In genomic region chr14:60086808-60087725, GRCm38 (mm10) we compare ENCODE assay signal across 8 mouse cellular contexts.
DNase-seq lines count a peak whose midpoint lies in the region; ATAC-seq and TF ChIP-seq lines count a peak whose summit lies in the region.

No protein-coding gene starts in this region.

- H3K4me2 ChIP-seq in kidney, embryonic 14.5 days (replicated peaks; ENCODE audit: low read depth, low read length), result peak overlapping the region; percentile 68
- H3K4me2 ChIP-seq in forebrain, postnatal 0 days (ENCODE audit: low read depth), result peak overlapping the region; percentile 69

- no peaks in the 10 kb centered on the region for H3K36me3 ChIP-seq in kidney, embryonic 14.5 days (ENCODE audit: control insufficient read depth, insufficient read depth, low read length)
- no peaks in the 10 kb centered on the region for H3K36me3 ChIP-seq in forebrain, postnatal 0 days (ENCODE audit: insufficient read depth)

- WGBS in kidney, embryonic 14.5 days, result 12% methylated on average over 27 of the region's 33 CpGs
- 3% methylated on average over 28 of the region's 33 CpGs for WGBS in cerebellum, adult 2 months
- WGBS in forebrain, postnatal 0 days, result 12% methylated on average over 30 of the region's 33 CpGs

- no peak for DNase-seq in kidney, adult 18-20 months
- peak; percentile 84 to 87 for DNase-seq in cerebellum, adult 2 months
- DNase-seq in forebrain, postnatal 0 days, result peak; percentile 79
- DNase-seq in layer of hippocampus, postnatal 14 days (ENCODE audit: low spot score in 2 of 2), result peak; percentile 19 to 23
- DNase-seq in lung, postnatal 4 days, result peak; percentile 15 to 29
- peak; percentile 51 for DNase-seq in right cerebral cortex, postnatal 14 days

- no peaks in the 10 kb centered on the region for H3K27me3 ChIP-seq in kidney, embryonic 14.5 days (ENCODE audit: control insufficient read depth, insufficient read depth, low read length)
- H3K27me3 ChIP-seq in cerebellum, adult 2 months (ENCODE audit: control insufficient read depth, insufficient read depth, low read length), result no peaks in the 10 kb centered on the region
- no peaks in the 10 kb centered on the region for H3K27me3 ChIP-seq in forebrain, postnatal 0 days (ENCODE audit: insufficient read depth, low read length)

- ATAC-seq in kidney, embryonic 14.5 days (ENCODE audit: low FRiP score, low TSS enrichment), result peak; percentile 96
- ATAC-seq in forebrain, postnatal 0 days, result peak; percentile 92
- ATAC-seq in monocyte, adult 5-6 weeks (replicated peaks; ENCODE audit: insufficient number of reproducible peaks, low FRiP score, low TSS enrichment, poor library complexity, severe bottlenecking), result no peak

- no peaks in the 10 kb centered on the region for H3K9me3 ChIP-seq in kidney, embryonic 14.5 days (ENCODE audit: control insufficient read depth, low read length)
- H3K9me3 ChIP-seq in forebrain, postnatal 0 days (ENCODE audit: low read length), result no peaks in the 10 kb centered on the region

- peak overlapping the region; percentile 32 for H3K9ac ChIP-seq in kidney, embryonic 14.5 days (ENCODE audit: low read depth, low read length)
- H3K9ac ChIP-seq in forebrain, postnatal 0 days, result peak overlapping the region; percentile 70

- peak; percentile 59; the same call in 1 of the 2 replicates for TF ChIP-seq POLR2A in cerebellum, adult 2 months (IDR thresholded peaks at IDR 0.05; ENCODE audit: borderline replicate concordance, insufficient read depth, low read length)

- H3K27ac ChIP-seq in kidney, embryonic 14.5 days (ENCODE audit: low read depth, low read length), result no peak overlapping the region
- peak overlapping the region; percentile 86 for H3K27ac ChIP-seq in cerebellum, adult 2 months (ENCODE audit: insufficient read depth, low read length)
- H3K27ac ChIP-seq in forebrain, postnatal 0 days (ENCODE audit: low read depth, low read length), result peak overlapping the region; percentile 59

- peak overlapping the region; percentile 37 for H3K4me3 ChIP-seq in kidney, embryonic 14.5 days (ENCODE audit: low read length)
- H3K4me3 ChIP-seq in cerebellum, adult 2 months (replicated peaks; ENCODE audit: insufficient read depth, low read depth, low read length), result peak overlapping the region; percentile 78
- H3K4me3 ChIP-seq in forebrain, postnatal 0 days (ENCODE audit: low read depth, low read length), result peak overlapping the region; percentile 59

- no peak for TF ChIP-seq CTCF in cerebellum, adult 2 months (IDR thresholded peaks at IDR 0.05; ENCODE audit: borderline replicate concordance, insufficient read depth, low read depth, low read length)
- no peak for TF ChIP-seq CTCF in forebrain, postnatal 0 days (IDR thresholded peaks at IDR 0.05; ENCODE audit: low read depth)

- 0 out of 2 replicates have a peak, but pooled peaks cover 3% of the 10 kb centered on the region for H3K4me1 ChIP-seq in kidney, embryonic 14.5 days (ENCODE audit: control insufficient read depth, insufficient read depth, low read length)
- H3K4me1 ChIP-seq in cerebellum, adult 2 months (ENCODE audit: control insufficient read depth, insufficient read depth, low read length), result no peaks in the 10 kb centered on the region
- H3K4me1 ChIP-seq in forebrain, postnatal 0 days (ENCODE audit: insufficient read depth), result peaks cover 6% of the 10 kb centered on the region; the same call in 1 of the 2 replicates
